Mouse (Mus musculus): ENCODE data around the gene Prrx2.

Prrx2 gene

DNA sequence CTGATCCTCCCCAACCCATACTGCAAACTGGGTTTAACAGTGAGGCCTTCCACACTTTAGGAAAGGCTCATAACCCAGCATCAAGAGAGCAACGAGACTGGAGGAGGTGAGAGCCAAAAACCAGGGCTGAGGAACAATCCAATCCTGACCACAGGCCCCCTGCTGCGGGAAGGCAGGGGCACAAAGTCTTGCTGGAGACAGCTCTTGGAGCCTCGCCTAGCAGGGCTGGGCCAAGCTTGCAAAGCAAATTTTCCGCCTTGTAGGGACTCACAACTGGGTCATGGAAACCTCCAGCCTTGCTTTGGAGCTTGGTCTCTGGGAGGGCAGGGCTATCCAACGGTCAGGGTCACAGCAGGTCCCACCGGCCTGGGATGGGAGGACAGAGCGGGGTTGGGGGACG, 36.1 kb downstream of the Prrx2 start:
- peak in 1 of 2 experiments; percentile 40 for DNase-seq (ENCODE audit: low spot score in 2 of 2)

DNA sequence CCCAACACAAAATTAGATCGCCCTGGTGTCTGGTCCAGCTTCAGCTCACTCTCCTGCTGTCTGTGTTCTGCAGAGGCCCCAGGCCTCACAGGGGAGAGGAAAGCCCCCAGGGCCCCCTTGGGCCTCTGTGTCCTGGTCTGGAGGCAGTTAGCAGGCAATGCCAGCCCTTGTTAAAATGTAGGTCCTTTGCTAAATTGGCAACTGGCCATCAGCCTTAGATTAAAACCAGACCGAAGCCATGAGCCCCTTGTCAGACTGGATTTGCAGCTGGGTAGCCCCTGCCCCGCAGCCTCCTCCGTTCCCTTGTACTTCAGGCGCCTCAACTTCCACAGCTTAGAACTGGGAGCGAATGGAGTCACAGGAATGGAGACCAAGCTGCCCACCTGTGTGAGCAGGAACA, 37.9 kb downstream of the Prrx2 start:
- no peak for DNase-seq (ENCODE audit: low spot score in 2 of 2)

GRCm38 (mm10) chr2:30874445-30874844, 39.7 kb downstream of the Prrx2 start:
- no peak for DNase-seq (ENCODE audit: low spot score in 2 of 2)

DNA sequence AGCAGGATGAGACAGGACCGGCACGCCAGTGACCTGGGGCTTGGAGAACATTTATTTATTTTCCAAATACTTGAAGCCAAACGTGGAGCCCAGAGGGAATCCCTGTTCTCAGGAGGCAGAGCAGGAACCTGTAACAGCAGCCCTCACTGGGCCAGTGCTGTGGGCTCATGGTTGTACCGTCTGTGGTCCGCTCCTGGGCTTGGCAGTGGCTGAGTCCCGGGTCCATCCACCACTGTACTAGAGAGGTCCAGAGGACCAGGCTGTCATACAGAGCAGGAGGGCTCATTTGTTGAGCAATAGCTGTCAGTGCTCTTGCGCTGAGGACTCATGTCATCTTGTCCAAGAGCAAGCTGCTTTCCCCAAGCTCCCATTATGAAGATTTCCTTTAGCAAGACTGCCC, 40.3 kb downstream of the Prrx2 start:
- no peak for DNase-seq (ENCODE audit: low spot score in 2 of 2)

DNA sequence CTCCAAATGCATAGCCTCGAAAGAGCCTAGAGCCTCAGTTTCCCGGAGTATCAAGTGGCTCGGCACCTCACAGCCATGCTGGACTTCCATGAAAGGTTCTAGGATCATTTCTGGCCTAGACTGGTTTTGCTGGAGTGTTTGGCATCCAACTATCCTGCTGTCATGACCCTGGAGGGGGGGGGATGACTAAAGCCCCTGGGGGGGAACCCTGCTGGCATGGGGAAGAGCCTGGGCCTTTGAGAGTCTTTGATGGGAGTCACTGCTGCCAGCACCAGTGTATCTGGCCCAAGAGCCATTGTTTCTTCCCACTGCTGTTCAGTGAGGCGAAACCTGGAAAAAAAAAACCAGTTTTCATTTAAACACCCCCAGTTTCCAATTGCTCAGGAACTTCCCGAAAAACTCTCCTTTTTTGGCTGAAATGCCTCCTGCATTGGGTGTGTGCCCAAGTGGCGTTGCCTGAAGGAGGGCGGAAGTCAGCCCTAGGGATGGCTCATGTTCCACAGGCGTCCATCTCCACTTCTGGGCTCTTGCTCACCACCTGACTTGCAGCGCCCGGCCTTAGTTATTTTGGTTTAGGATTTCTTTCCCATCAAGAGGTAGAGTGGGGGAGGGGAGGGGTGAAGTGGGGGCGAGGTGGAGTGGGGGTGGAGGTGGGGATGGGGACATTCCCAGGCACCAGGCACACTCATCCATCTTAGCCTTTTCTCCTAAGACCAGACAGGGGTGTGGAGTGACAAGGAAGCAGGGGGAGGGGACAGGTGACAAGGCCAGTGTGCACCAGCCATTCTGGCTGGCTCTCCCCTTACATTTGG, 41.1 kb downstream of the Prrx2 start:
- no peak for DNase-seq (ENCODE audit: low spot score in 2 of 2)

- no peak for DNase-seq (ENCODE audit: low spot score in 2 of 2)
Observed at GRCm38 (mm10) chr2:30879481-30879880, 44.7 kb downstream of the Prrx2 start.

GRCm38 (mm10) chr2:30881215-30881614, 46.4 kb downstream of the Prrx2 start:
- no peak for DNase-seq (ENCODE audit: low spot score in 2 of 2)

- DNase-seq (ENCODE audit: low spot score in 2 of 2): no peak
Observed at GRCm38 (mm10) chr2:30884852-30885373, 50.1 kb downstream of the Prrx2 start.

DNA sequence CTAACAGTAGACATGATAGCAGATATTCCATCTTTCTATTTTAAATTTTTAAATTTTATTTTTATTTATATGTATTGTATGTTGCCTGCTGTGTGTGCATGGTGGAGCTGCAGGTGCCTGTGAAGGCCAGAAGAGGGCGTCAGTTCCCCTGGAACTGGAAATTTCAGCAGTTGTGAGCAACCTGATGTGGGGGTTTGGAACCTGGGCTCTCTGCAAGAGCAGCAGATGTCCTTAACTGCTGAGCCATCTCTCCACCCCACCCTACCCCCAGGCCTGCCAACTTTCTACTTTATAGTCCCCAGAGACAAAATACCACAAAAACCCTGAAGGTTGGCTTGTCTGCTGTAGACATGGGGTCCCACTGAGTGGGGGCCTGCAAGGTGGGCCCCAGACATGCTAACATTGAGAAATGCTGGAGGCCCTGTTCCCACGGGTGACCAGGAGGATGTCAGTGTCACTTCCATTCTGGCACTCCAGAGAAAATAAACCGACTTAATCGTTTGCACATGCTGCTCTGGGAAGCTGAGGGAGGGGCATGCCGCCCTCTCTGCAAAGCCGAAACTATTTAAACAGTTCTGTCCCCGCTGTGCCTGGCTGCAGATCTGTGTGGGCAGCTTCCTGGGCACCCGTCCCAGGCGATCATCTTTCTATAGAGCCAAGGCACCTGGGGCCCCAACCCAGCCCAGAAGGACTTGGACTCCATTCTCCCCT, 50.8 kb downstream of the Prrx2 start:
- DNase-seq (ENCODE audit: low spot score in 2 of 2): peak; percentile 43 to 83

GRCm38 (mm10) chr2:30891002-30891401, 56.2 kb downstream of the Prrx2 start:
- peak in 1 of 2 experiments; percentile 23 for DNase-seq (ENCODE audit: low spot score in 2 of 2)

DNA sequence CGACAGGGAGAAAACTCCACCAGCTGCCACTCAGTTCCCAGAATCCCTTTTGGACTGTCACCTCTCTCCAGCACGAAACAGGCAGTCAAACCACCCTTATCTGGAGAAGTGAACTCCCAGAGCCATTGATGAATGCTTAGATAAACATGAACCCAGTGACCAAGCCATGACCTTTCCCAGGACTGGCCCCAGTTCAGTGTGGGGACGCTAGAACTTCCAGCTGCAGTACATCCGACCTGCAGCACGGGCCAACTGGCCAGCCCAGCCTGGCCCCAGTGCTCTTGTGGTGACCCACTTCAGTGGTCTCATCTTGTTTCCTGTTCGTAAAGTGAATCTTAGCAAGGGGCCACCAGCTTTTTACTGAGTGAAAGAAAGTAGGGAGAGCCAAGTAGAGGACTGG, 58.6 kb downstream of the Prrx2 start:
- no peak for DNase-seq (ENCODE audit: low spot score in 2 of 2)

GRCm38 (mm10) chr2:30893946-30894345, 59.2 kb downstream of the Prrx2 start:
- DNase-seq (ENCODE audit: low spot score in 2 of 2): no peak

DNA sequence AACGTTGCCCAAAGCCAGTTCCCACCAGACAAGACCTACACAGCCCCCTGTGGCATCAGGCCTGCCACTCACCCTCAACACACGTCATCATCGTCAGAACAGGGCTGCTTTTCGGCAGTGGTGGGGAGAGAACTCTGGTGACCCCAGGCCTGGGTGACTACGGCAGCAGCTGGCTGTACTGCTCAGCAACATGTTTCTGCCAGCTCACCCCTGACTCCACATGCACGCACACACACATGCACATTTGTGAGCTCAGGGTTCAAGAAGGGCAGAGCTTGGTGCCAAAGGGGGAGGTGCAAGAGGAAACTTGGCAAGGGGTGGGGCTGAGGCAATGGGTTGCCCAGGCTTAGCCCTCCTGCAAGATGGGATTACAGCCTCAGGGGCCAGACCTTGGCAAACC, 62.5 kb downstream of the Prrx2 start:
- DNase-seq (ENCODE audit: low spot score in 2 of 2): no peak

- DNase-seq (ENCODE audit: low spot score in 2 of 2): no peak
Observed at GRCm38 (mm10) chr2:30899397-30900069, 64.8 kb downstream of the Prrx2 start.

DNA sequence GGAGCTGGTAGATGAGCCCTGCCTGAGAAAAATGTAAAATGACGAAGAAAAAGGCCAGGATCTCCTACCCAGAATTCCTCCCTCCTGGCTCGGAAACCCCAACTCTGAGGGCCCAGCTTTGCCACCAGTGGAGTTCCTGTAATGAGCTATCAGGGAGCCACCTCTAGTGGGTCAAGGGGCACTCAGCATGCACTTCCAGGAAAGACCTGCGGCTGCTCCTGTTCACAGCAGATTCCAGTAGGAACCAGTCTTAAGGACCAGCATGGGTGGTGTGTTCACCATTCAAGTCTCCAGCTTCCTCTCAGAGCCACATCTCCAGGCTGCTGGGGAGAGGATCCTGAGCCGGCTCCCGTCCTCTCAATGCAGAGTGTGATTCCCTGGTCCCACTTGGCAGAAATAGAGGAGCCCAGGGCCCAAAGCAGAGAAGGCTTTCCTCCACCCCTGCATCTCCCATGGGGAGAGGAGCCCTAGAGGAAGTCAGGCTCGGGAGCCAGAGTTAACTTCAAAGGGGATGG, 66.9 kb downstream of the Prrx2 start:
- DNase-seq (ENCODE audit: low spot score in 2 of 2): no peak

- DNase-seq (ENCODE audit: low spot score in 2 of 2): no peak
Observed at GRCm38 (mm10) chr2:30902256-30902655, 67.5 kb downstream of the Prrx2 start.

GRCm38 (mm10) chr2:30902726-30903722, 68.3 kb downstream of the Prrx2 start:
- no peak for DNase-seq (ENCODE audit: low spot score in 2 of 2)

DNA sequence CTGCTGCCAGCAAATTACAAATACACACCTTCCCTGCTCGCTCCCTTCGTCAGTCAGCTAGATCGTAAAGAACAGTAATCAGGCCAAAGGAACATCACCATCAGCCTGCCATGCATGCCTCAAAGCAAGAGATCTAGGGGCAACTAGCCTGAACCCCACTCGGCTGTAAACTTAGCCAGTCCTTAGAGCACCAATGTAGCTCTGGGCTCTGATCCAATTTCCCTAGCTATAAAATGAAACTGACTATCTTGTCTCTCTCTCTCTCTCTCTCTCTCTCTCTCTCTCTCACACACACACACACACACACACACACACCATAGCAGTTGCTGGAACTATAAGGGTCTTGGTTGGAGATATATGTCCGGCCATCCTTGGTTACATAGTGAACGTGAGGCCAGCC, 69.5 kb downstream of the Prrx2 start:
- DNase-seq (ENCODE audit: low spot score in 2 of 2): no peak

GRCm38 (mm10) chr2:30904991-30905390, 70.2 kb downstream of the Prrx2 start:
- DNase-seq (ENCODE audit: low spot score in 2 of 2): no peak

DNA sequence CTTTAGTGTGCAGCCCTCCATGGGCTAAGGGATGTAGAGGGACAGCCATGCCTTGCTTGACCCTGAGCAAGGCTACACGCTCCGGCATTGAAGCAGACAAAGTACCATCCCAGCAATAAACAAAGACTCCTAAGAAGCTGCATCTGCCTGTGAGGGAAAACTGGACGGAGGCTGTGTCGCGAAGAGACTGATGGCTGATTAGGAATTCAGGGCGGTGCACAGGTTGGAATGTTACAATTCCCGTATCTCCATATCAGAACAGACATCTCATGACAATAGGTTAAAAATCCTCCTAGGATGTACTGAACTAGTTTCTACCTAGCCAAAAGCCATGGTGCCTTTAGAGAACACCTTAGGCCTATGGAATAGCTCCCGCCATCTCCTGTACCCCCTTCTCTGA, 71.1 kb downstream of the Prrx2 start:
- no peak for DNase-seq (ENCODE audit: low spot score in 2 of 2)

- DNase-seq (ENCODE audit: low spot score in 2 of 2): no peak
Observed at GRCm38 (mm10) chr2:30906641-30907040, 71.9 kb downstream of the Prrx2 start.

Measured in left cerebral cortex, adult 9 months (tissue).